Mouse (Mus musculus) liver, embryonic 12.5 days (tissue): Measurements from ENCODE around the gene Ephb4. TPM values are rescaled to one million over a fixed set of nuclear protein-coding genes. Genes with fewer than 3 reads are reported as not detected.

Experiments used
- ATAC-seq: fragments of 200-750 bp; cut with Nextera tagmentation; 2 replicates; pipeline ENCODE4 v1.8.0; 2017; ENCODE audit warnings: moderate number of reproducible peaks, mild to moderate bottlenecking, moderate library complexity
- H3K27ac ChIP-seq: fragments of 300-500 bp; sonication (generic); 2 replicates; pipeline ENCODE4 v1.5.1; 2016; ENCODE audit warnings: mild to moderate bottlenecking
- H3K27me3 ChIP-seq: fragments of 300-500 bp; sonication (generic); replicated peaks from 2 replicates; pipeline ENCODE4 v1.6.1; 2016; ENCODE audit warnings: mild to moderate bottlenecking, moderate library complexity
- H3K36me3 ChIP-seq: fragments of 300-500 bp; sonication (generic); 2 replicates; pipeline ENCODE4 v1.6.1; 2016; ENCODE audit warnings: mild to moderate bottlenecking, moderate library complexity
- H3K4me1 ChIP-seq: fragments of 300-500 bp; sonication (generic); 2 replicates; pipeline ENCODE4 v1.6.1; 2016
- H3K4me2 ChIP-seq: fragments of 300-500 bp; sonication (generic); 2 replicates; pipeline ENCODE4 v1.6.1; 2016; ENCODE audit warnings: mild to moderate bottlenecking, moderate library complexity
- H3K4me3 ChIP-seq: fragments of 300-500 bp; sonication (generic); 2 replicates; pipeline ENCODE4 v1.5.1; 2016; ENCODE audit warnings: mild to moderate bottlenecking, moderate library complexity
- H3K9ac ChIP-seq: fragments of 300-500 bp; sonication (generic); 2 replicates; pipeline ENCODE4 v1.6.1; 2016; ENCODE audit warnings: mild to moderate bottlenecking, moderate library complexity
- H3K9me3 ChIP-seq: fragments of 300-500 bp; sonication (generic); replicated peaks from 2 replicates; pipeline ENCODE4 v1.6.1; 2016; ENCODE audit warnings: mild to moderate bottlenecking, moderate library complexity
- WGBS: fragments of 180-500 bp; shearing (Covaris S2); methylation state at CpG from one replicate; pipeline ENCODE4 v1.1.7; 2016; ENCODE audit not compliant: insufficient replicate concordance; 5-methylcytosine and 5-hydroxymethylcytosine counted together
- polyA plus RNA-seq: library from polyadenylated mRNA; unstranded; fragments of >200 nt; fragmentation: Nextera tagmentation; extraction: Ambion mirVana; gene quantifications from 2 replicates; pipeline ENCODE4 v1.2.1, GENCODE M21; 2016

The Ephb4 gene
- polyA plus RNA-seq, 1 experiment from 2014 or later, result 14.2 TPM

GRCm38 (mm10) chr5:137338256-137338655 lies 11.7 kb upstream of the Ephb4 start:
- H3K9ac ChIP-seq, result peak overlapping the region; percentile 69
- peak overlapping the region; percentile 58 for H3K27ac ChIP-seq
- H3K4me1 ChIP-seq, result peaks cover 51% of the 10 kb centered on the region
- under 1% methylated on average over 19 of the region's 19 CpGs for WGBS
- no peaks in the 10 kb centered on the region for H3K9me3 ChIP-seq
- H3K4me3 ChIP-seq, result peak overlapping the region; percentile 57
- no peaks in the 10 kb centered on the region for H3K27me3 ChIP-seq
- peak overlapping the region; percentile 86 for H3K4me2 ChIP-seq
- H3K36me3 ChIP-seq, result no peaks in the 10 kb centered on the region
- ATAC-seq, result peak; percentile 83

DNA sequence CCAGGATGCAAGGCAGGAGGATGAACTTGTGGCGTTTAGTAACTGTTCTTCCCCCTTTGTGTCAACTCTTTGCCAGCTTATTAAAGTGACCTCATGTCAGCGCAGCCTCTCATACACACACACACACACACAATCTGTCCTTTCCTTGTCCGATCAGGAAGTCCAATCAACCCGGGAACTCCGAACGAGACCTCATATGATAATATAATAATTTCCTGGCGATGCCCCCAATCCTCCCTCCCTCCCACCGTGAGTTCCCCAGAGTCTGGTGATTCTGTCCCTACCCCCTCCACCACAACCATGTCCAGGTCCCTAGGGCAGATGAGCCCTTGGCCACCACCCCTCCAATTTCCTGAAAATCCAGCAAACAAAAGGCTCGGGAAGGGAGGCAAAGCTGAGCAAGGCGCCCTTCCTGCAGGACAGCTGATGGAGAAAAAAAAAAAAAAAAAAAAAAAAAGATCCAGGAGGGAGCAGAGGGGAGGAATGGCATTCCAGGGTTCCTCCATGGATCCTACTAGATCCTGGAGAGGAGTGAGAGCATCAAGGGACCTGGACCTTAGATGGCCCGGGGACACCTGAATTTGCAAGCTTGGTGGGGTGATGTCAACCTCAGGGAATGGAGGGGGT lies 11.1 kb upstream of the Ephb4 start:
- 4% methylated on average over 11 of the region's 11 CpGs for WGBS
- Histone ChIP-seq H3K9me3 (no peaks in the 10 kb centered on the region), H3K4me1 (peaks cover 46% of the 10 kb centered on the region), H3K27ac (peak overlapping the region; percentile 58), H3K36me3 (no peaks in the 10 kb centered on the region), H3K4me2 (peak overlapping the region; percentile 86), H3K9ac (peak overlapping the region; percentile 69), H3K4me3 (peak overlapping the region; percentile 57), H3K27me3 (no peaks in the 10 kb centered on the region)
- ATAC-seq, result 0 out of 2 replicates have a peak, but pooled peaks have one; percentile 17

DNA sequence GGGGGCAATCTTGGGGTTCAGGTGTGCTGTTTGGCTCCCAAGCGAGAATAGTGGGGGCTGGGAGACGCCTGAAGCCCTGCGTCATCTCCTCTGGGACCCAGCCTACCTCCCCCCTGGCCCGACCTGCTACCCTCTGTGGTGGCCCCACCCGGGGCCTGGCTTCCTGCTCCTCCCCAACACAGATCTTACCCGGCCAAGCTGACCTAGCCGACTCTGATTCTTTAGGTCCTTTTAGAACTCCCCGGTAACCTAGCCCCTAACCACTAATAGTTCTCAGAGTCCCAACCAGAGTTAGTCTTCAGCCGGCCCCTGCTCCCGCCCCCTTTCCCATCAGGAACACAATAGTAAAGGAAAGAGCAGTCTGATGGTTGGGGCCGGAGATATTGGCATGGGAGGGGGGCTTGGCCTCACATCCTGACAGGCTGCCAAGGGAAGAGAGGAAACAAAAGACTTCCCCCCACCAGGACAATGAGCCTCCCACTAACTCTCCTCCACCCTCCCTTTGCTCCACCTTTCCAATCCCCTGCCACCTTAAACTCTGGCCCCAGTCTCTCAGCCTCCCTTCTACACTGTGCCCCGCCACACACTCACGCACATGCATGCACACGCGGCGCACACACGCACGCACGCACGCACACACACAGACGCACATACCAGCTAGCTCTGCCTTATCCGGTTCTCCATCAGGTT lies 10.5 kb upstream of the Ephb4 start:
- Histone ChIP-seq H3K9ac (peak overlapping the region; percentile 48), H3K4me2 (peak overlapping the region; percentile 86), H3K27ac (peak overlapping the region; percentile 58), H3K36me3 (no peaks in the 10 kb centered on the region), H3K4me3 (peak overlapping the region; percentile 57), H3K4me1 (peaks cover 40% of the 10 kb centered on the region), H3K9me3 (no peaks in the 10 kb centered on the region), H3K27me3 (no peaks in the 10 kb centered on the region)
- ATAC-seq, result 0 out of 2 replicates have a peak, but pooled peaks have one; percentile 46
- 18% methylated on average over 22 of the region's 22 CpGs for WGBS

GRCm38 (mm10) chr5:137340222-137340621 lies 9.7 kb upstream of the Ephb4 start:
- 52% methylated on average over 6 of the region's 6 CpGs for WGBS
- Histone ChIP-seq H3K4me1 (peaks cover 39% of the 10 kb centered on the region), H3K9me3 (no peaks in the 10 kb centered on the region), H3K9ac (no peak overlapping the region), H3K36me3 (no peaks in the 10 kb centered on the region), H3K27ac (no peak overlapping the region), H3K4me3 (no peak overlapping the region), H3K27me3 (no peaks in the 10 kb centered on the region), H3K4me2 (no peak overlapping the region)
- no peak for ATAC-seq

DNA sequence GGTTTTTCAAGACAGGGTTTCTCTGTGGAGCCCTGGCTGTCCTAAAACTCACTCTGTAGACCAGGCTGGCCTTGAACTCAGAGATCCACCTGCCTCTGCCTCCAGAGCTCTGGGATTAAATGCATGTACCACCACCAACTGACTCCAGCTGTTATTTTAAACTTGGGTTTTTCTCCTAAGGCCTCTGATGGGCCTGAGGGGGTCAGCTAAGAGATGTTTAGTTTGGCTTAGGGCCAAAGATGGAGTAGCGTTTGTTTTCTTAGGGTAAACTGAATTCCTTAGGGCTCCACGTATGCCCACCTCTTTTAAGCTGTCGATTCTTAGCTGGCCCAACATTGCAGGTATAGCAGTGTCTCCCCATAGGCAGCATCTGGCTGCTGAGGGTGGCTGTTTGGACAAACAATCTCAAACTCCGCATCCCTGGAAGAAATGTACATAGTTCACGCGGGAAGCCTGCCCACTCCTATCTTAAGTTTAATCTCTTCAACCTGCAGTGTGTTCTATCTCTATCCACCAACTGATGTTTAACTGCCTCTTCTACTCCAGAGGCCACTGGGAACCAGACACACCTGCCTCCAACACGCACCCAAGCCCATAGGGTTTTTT lies 7.4 kb upstream of the Ephb4 start:
- Histone ChIP-seq H3K27me3 (peaks cover 15% of the 10 kb centered on the region), H3K4me1 (peaks cover 36% of the 10 kb centered on the region), H3K4me3 (no peak overlapping the region), H3K4me2 (no peak overlapping the region), H3K9ac (no peak overlapping the region), H3K27ac (no peak overlapping the region), H3K9me3 (no peaks in the 10 kb centered on the region), H3K36me3 (no peaks in the 10 kb centered on the region)
- ATAC-seq, result no peak
- 64% methylated on average over 7 of the region's 7 CpGs for WGBS

DNA sequence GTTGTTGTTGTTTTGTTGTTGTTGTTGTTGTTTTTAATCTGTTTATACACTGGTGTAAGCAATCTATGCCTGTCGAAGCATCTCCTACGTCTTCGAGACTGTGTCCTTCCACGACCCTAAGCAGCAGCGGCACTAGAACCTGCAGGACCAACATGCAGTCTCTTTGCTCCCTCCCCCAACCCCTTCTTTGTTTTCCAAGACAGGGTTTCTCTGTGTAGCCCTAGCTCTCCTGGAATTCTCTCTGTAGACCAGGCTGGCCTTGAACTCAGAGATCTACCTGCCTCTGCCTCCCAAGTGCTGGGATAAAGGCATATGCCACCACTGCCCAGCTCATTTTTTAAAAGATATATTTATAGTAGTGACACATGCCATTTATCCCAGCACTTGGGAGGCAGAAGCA lies 6.5 kb upstream of the Ephb4 start:
- H3K9me3 ChIP-seq, result no peaks in the 10 kb centered on the region
- no peak overlapping the region for H3K9ac ChIP-seq
- H3K4me1 ChIP-seq, result peaks cover 30% of the 10 kb centered on the region
- H3K4me3 ChIP-seq, result no peak overlapping the region
- no peak overlapping the region for H3K4me2 ChIP-seq
- WGBS, result 73% methylated on average over 5 of the region's 5 CpGs
- H3K27ac ChIP-seq, result no peak overlapping the region
- ATAC-seq, result no peak
- H3K27me3 ChIP-seq, result peaks cover 24% of the 10 kb centered on the region
- no peaks in the 10 kb centered on the region for H3K36me3 ChIP-seq

DNA sequence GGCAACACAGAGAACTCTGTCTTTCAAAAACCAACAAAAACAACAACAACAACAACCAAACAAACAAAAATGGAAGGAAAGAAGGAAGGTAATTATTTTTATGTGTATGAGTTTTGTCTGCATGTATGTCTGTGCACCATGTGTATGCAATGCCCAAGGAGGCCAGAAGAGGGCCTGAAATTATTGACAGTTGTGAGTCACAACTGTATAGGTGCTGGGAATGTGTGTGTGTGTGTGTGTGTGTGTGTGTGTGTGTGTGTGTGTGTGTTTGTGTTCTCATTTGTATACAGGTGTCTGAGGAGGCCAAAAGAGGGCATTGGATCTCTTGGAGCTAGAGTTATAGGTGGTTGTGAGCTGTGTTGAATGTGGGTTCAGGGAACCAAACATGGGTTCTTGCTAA lies 6.0 kb upstream of the Ephb4 start:
- no peak overlapping the region for H3K27ac ChIP-seq
- H3K4me2 ChIP-seq, result no peak overlapping the region
- no peaks in the 10 kb centered on the region for H3K36me3 ChIP-seq
- no peaks in the 10 kb centered on the region for H3K9me3 ChIP-seq
- H3K27me3 ChIP-seq, result peaks cover 29% of the 10 kb centered on the region
- H3K4me3 ChIP-seq, result no peak overlapping the region
- peaks cover 30% of the 10 kb centered on the region for H3K4me1 ChIP-seq
- no peak for ATAC-seq
- H3K9ac ChIP-seq, result no peak overlapping the region

DNA sequence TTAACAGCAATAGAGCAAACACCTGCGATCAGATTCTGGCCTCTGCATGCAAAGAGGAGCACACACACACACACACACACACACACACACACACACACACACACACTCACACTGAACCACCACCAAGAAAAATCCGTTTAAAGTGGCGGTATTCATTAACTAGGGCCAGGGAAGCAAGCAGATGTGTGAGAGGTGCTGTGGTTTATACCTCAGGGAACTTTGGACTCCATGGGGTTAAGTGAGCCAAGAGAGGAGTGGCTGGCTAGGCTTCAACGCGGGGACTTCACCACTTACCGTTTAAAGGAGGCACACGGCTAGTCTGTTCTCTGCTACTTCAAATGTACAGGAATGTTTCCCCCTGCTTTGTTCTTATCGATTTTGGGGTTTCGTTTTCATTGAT lies 4.1 kb upstream of the Ephb4 start:
- no peak overlapping the region for H3K9ac ChIP-seq
- H3K4me1 ChIP-seq, result peaks cover 15% of the 10 kb centered on the region
- H3K9me3 ChIP-seq, result no peaks in the 10 kb centered on the region
- H3K4me3 ChIP-seq, result no peak overlapping the region
- WGBS, result 22% methylated on average over 9 of the region's 9 CpGs
- peak overlapping the region; percentile 76; the same call in 1 of the 2 replicates for H3K27ac ChIP-seq
- H3K4me2 ChIP-seq, result no peak overlapping the region
- H3K36me3 ChIP-seq, result no peaks in the 10 kb centered on the region
- ATAC-seq, result 0 out of 2 replicates have a peak, but pooled peaks have one; percentile 46
- H3K27me3 ChIP-seq, result peaks cover 48% of the 10 kb centered on the region

DNA sequence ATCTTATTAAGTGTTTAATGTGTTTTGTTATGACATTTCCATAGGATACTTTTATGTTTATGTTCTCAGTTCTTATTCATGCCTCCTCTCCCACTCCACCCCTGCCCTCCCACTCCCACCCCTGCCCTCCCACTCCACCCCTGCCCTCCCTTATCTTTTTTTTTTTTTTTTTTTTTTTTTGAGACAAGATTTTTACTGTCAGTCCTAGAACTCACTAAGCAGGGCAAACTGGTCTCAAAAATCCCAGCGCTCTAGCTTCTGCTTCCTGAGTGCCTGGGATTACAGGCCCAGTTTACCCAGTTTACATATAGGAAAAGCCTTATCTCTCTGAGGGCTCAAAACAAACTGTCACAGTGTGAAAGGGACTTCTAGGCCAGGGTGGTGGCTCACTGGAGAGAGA lies 3.5 kb upstream of the Ephb4 start:
- peak overlapping the region; percentile 76 for H3K27ac ChIP-seq
- no peak overlapping the region; the same call in 1 of the 2 replicates for H3K9ac ChIP-seq
- H3K9me3 ChIP-seq, result no peaks in the 10 kb centered on the region
- no peak overlapping the region for H3K4me3 ChIP-seq
- ATAC-seq, result no peak
- peaks cover 15% of the 10 kb centered on the region for H3K4me1 ChIP-seq
- no peak overlapping the region for H3K4me2 ChIP-seq
- no peaks in the 10 kb centered on the region for H3K36me3 ChIP-seq
- H3K27me3 ChIP-seq, result peaks cover 54% of the 10 kb centered on the region
- WGBS, result 41% methylated on average over 1 of the region's 1 CpGs

GRCm38 (mm10) chr5:137346983-137347382 lies 2.9 kb upstream of the Ephb4 start:
- H3K4me1 ChIP-seq, result peaks cover 15% of the 10 kb centered on the region
- H3K27me3 ChIP-seq, result peaks cover 60% of the 10 kb centered on the region
- H3K4me2 ChIP-seq, result no peak overlapping the region
- H3K9me3 ChIP-seq, result no peaks in the 10 kb centered on the region
- H3K9ac ChIP-seq, result no peak overlapping the region
- peak overlapping the region; percentile 76 for H3K27ac ChIP-seq
- H3K4me3 ChIP-seq, result no peak overlapping the region
- no peaks in the 10 kb centered on the region for H3K36me3 ChIP-seq
- ATAC-seq, result no peak
- WGBS, result 49% methylated on average over 4 of the region's 4 CpGs

- Histone ChIP-seq H3K4me2 (peak overlapping the region; percentile 61), H3K4me1 (peaks cover 22% of the 10 kb centered on the region), H3K36me3 (no peaks in the 10 kb centered on the region), H3K27me3 (peaks cover 69% of the 10 kb centered on the region), H3K27ac (peak overlapping the region; percentile 70), H3K4me3 (no peak overlapping the region), H3K9me3 (no peaks in the 10 kb centered on the region), H3K9ac (no peak overlapping the region)
- 13% methylated on average over 7 of the region's 7 CpGs for WGBS
- no peak for ATAC-seq
These were observed 2.1 kb upstream of the Ephb4 start for GRCm38 (mm10) chr5:137347856-137348255.
